Mouse (Mus musculus) CD4-positive, CD25-positive, alpha-beta regulatory T cell, adult 4 months (primary cell): ENCODE data around the gene Nthl1. TPM values are rescaled to one million over a fixed set of nuclear protein-coding genes. Genes with fewer than 3 reads are reported as not detected.
"Not testable (repeated sequence)": the region's sequence is repeated elsewhere in the genome, so short reads cannot be mapped to it uniquely, and the experiment has no call there.

Experiments used
- ATAC-seq: one replicate; pipeline ENCODE4 v1.8.0; 2017
- polyA plus RNA-seq, 2 experiments: library from polyadenylated mRNA; unstranded; fragments of 100-300 nt; shearing (Covaris generic); gene quantifications; one replicate each; pipeline ENCODE4 v1.2.1; 2017

Nthl1 gene
- polyA plus RNA-seq, 2 experiments from 2014 or later: 3.1 to 6.0 TPM

GRCm38 (mm10) chr17:24651835-24652234, 19.4 kb downstream of the Nthl1 start:
- no peak for ATAC-seq

GRCm38 (mm10) chr17:24653967-24654710, 21.7 kb downstream of the Nthl1 start:
- ATAC-seq: peak; percentile 74

- no peak for ATAC-seq
Observed at GRCm38 (mm10) chr17:24654969-24655368, 22.5 kb downstream of the Nthl1 start.

GRCm38 (mm10) chr17:24658017-24658758, 25.7 kb downstream of the Nthl1 start, which contains the start of gene Npw:
Gene Npw, minus strand, starts transcription at chr17:24658457.
- no peak for ATAC-seq

- not testable (repeated sequence) for ATAC-seq
Observed at GRCm38 (mm10) chr17:24667011-24667410, 34.5 kb downstream of the Nthl1 start.

- peak; percentile 46 for ATAC-seq
Observed at GRCm38 (mm10) chr17:24667416-24667815, 34.9 kb downstream of the Nthl1 start.

GRCm38 (mm10) chr17:24669214-24669544, 36.7 kb downstream of the Nthl1 start:
- ATAC-seq: not testable (repeated sequence)

- ATAC-seq: peak; percentile 98
Observed at GRCm38 (mm10) chr17:24669545-24670245, 37.2 kb downstream of the Nthl1 start, which contains the start of gene Zfp598. Gene Zfp598, plus strand, starts transcription at chr17:24669687.

GRCm38 (mm10) chr17:24670246-24670844, 37.9 kb downstream of the Nthl1 start:
- ATAC-seq: no peak

GRCm38 (mm10) chr17:24671346-24671745, 38.9 kb downstream of the Nthl1 start:
- no peak for ATAC-seq

GRCm38 (mm10) chr17:24672141-24672540, 39.7 kb downstream of the Nthl1 start:
- no peak for ATAC-seq

GRCm38 (mm10) chr17:24674277-24674676, 41.8 kb downstream of the Nthl1 start:
- ATAC-seq: no peak

GRCm38 (mm10) chr17:24676187-24676586, 43.7 kb downstream of the Nthl1 start:
- ATAC-seq: peak; percentile 85

- no peak for ATAC-seq
Observed at GRCm38 (mm10) chr17:24676877-24677276, 44.4 kb downstream of the Nthl1 start.

GRCm38 (mm10) chr17:24677500-24678080, 45.1 kb downstream of the Nthl1 start:
- ATAC-seq: no peak

GRCm38 (mm10) chr17:24686514-24686913, 54.0 kb downstream of the Nthl1 start:
- ATAC-seq: peak; percentile 52

- ATAC-seq: peak; percentile 86
Observed at GRCm38 (mm10) chr17:24687146-24687595, 54.7 kb downstream of the Nthl1 start.

GRCm38 (mm10) chr17:24687599-24687998, 55.1 kb downstream of the Nthl1 start:
- peak; percentile 32 for ATAC-seq
